Mouse (Mus musculus): ENCODE results near the gene Capzb.

The Capzb gene

GRCm38 (mm10) chr4:139192499-139193175, at the start of gene Capzb:
TSS of gene Capzb (plus strand) at chr4:139192899.
- DNase-seq (ENCODE audit: low read depth, low spot score) = peak; percentile 95

GRCm38 (mm10) chr4:139142985-139143384, 49.7 kb upstream of the Capzb start:
- DNase-seq (ENCODE audit: low read depth, low spot score) = no peak

GRCm38 (mm10) chr4:139144577-139144976, 48.1 kb upstream of the Capzb start:
- DNase-seq (ENCODE audit: low read depth, low spot score) = no peak

GRCm38 (mm10) chr4:139145156-139145555, 47.5 kb upstream of the Capzb start:
- no peak for DNase-seq (ENCODE audit: low read depth, low spot score)

GRCm38 (mm10) chr4:139146760-139147159, 45.9 kb upstream of the Capzb start:
- no peak for DNase-seq (ENCODE audit: low read depth, low spot score)

GRCm38 (mm10) chr4:139151370-139151769, 41.3 kb upstream of the Capzb start:
- no peak for DNase-seq (ENCODE audit: low read depth, low spot score)

GRCm38 (mm10) chr4:139154576-139155307, 38.0 kb upstream of the Capzb start:
- no peak for DNase-seq (ENCODE audit: low read depth, low spot score)

- no peak for DNase-seq (ENCODE audit: low read depth, low spot score)
Observed at GRCm38 (mm10) chr4:139156538-139156937, 36.2 kb upstream of the Capzb start.

GRCm38 (mm10) chr4:139158350-139158749, 34.3 kb upstream of the Capzb start:
- DNase-seq (ENCODE audit: low read depth, low spot score) = no peak

GRCm38 (mm10) chr4:139161076-139161475, 31.6 kb upstream of the Capzb start:
- DNase-seq (ENCODE audit: low read depth, low spot score) = no peak

- no peak for DNase-seq (ENCODE audit: low read depth, low spot score)
Observed at GRCm38 (mm10) chr4:139164082-139164481, 28.6 kb upstream of the Capzb start.

- no peak for DNase-seq (ENCODE audit: low read depth, low spot score)
Observed at GRCm38 (mm10) chr4:139165259-139165658, 27.4 kb upstream of the Capzb start.

- DNase-seq (ENCODE audit: low read depth, low spot score) = no peak
Observed at GRCm38 (mm10) chr4:139166244-139166643, 26.5 kb upstream of the Capzb start.

- no peak for DNase-seq (ENCODE audit: low read depth, low spot score)
Observed at GRCm38 (mm10) chr4:139167107-139167506, 25.6 kb upstream of the Capzb start.

- DNase-seq (ENCODE audit: low read depth, low spot score) = no peak
Observed at GRCm38 (mm10) chr4:139168985-139169747, 23.5 kb upstream of the Capzb start.

- no peak for DNase-seq (ENCODE audit: low read depth, low spot score)
Observed at GRCm38 (mm10) chr4:139169748-139170279, 22.9 kb upstream of the Capzb start.

GRCm38 (mm10) chr4:139175061-139175971, 17.4 kb upstream of the Capzb start:
- DNase-seq (ENCODE audit: low read depth, low spot score) = no peak

- DNase-seq (ENCODE audit: low read depth, low spot score) = no peak
Observed at GRCm38 (mm10) chr4:139176023-139176422, 16.7 kb upstream of the Capzb start.

GRCm38 (mm10) chr4:139177921-139178320, 14.8 kb upstream of the Capzb start:
- no peak for DNase-seq (ENCODE audit: low read depth, low spot score)

GRCm38 (mm10) chr4:139178377-139178776, 14.3 kb upstream of the Capzb start:
- DNase-seq (ENCODE audit: low read depth, low spot score) = no peak

- no peak for DNase-seq (ENCODE audit: low read depth, low spot score)
Observed at GRCm38 (mm10) chr4:139179218-139179617, 13.5 kb upstream of the Capzb start.

All from retina, postnatal 7 days (tissue).